Mouse (Mus musculus) adrenal gland, postnatal 10 days (tissue): ENCODE results near the gene Gclc. TPM values are rescaled to one million over a fixed set of nuclear protein-coding genes. Genes with fewer than 3 reads are reported as not detected.
A peak's percentile ranks its signal among the peaks of the same experiment; 100 is the strongest.
"Not testable (repeated sequence)": the region's sequence is repeated elsewhere in the genome, so short reads cannot be mapped to it uniquely, and the experiment has no call there.

Source experiments
- DNase-seq: peaks from one replicate; pipeline ENCODE4 v3.0.0; 2021; ENCODE audit warnings: mixed read lengths
- total RNA-seq, 2 experiments: library from RNA; stranded (reverse); gene quantifications; 2 replicates each; pipeline ENCODE4 v1.2.3; 2021

Gene Gclc
- total RNA-seq, 2 experiments from 2014 or later, result 41.3 to 56.4 TPM

- DNase-seq, result no peak
Observed at GRCm38 (mm10) chr9:77744798-77745197, 9.5 kb upstream of the Gclc start.

- no peak for DNase-seq
Observed at GRCm38 (mm10) chr9:77746315-77746714, 8.0 kb upstream of the Gclc start.

GRCm38 (mm10) chr9:77748292-77748691 lies 6.0 kb upstream of the Gclc start:
- not testable (repeated sequence) for DNase-seq

DNA sequence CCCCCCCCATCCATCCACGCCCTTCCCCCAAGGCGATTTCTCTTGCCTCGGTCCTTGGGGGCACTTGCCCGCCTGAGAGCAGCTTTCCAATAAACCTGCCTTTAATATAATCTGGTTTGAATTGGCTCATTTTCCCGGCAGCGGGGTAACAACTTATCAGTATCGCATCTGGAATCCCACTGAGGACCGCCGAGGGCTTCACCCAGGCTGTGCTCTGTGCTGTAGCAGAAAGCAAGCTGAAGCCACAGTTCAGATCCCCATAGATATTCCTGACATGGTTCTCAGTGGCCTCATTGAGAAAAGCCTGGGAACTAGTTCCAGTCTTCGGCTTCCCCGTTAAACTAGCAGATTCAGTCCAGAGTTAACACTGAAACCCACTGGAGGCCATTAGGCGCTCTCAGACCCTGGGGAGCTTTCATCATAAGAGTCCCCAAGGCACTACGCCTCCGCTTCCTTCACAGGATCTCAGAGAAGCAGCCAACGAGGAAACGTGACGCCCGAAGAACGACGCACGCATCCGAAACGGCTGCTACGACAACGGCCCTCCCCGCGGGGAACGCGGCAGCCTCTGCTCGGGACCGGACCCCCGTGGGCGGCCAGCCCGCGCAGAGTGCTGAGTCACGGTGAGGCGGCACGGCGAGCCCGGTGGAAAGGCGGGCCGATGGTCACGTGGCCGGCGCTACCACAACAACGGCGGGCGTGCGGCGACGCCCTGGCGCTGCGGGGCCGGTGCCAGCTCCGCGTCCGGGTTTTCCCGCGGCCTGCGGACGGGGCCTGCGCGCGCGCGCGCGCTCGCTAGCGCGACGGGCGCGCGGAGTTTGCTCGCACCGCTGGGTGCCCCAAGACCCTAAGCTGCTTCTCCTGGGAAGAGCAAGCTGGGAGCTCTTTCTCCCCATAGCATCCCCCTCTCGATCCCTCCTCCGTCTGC lies 3.9 kb upstream of the Gclc start:
- peak; percentile 96 for DNase-seq

DNA sequence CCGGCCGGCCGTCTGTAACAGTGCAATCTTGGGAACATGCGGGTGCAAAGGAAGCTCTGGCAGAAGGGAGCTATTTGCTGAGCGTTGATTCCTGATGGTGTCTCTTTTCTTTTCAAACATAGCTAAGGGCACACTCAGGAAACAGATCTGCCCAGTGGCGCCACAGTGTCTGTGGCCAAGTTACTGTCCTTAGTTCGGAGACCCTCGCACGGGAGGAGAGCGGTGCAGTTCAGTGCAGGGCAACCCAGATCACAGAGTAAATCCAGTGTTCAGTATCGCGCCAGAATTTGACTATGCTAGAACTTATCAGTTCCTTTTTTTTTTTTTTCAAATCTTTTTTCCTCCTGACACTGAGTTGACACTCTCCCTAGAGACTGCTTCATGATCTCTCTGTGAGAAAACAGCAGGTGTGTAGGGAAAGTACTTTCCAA lies 3.2 kb upstream of the Gclc start:
- DNase-seq, result no peak

DNA sequence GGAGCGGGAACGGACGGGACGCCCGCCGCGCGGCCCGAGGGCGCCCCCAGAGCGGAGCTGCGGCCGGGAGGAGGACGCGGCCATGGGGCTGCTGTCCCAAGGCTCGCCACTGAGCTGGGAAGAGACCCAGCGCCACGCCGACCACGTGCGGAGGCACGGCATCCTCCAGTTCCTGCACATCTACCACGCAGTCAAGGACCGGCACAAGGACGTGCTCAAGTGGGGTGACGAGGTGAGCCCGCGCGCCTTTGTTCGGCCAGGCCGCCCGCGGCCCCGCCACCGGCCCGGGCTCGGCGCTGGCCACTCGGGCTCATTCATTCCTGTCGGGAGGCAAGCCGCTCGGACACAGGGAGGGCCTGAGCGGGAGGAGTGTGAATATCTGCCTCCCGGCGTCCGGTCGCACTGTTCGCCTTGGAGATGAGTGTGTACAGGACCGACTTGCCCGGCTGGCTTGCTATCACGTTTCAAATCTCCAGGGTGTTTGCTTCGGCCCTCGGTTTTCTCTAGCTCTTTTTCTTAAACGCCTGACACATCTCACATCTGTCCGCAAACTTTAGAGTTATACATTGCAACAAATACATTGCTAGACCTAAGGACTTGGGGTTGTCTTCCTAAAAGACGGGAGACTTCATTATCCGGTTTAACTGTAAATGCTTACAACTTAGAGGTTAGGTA lies 530 bp downstream of the Gclc start:
- DNase-seq, result peak; percentile 76

- no peak for DNase-seq
Observed at GRCm38 (mm10) chr9:77755403-77755784, 1.1 kb downstream of the Gclc start.

- DNase-seq, result peak; percentile 26
Observed at GRCm38 (mm10) chr9:77756076-77756475, 1.7 kb downstream of the Gclc start.

GRCm38 (mm10) chr9:77757331-77757730 lies 3.0 kb downstream of the Gclc start:
- no peak for DNase-seq

GRCm38 (mm10) chr9:77758481-77758880 lies 4.1 kb downstream of the Gclc start:
- DNase-seq, result no peak

- no peak for DNase-seq
Observed at GRCm38 (mm10) chr9:77759111-77759510, 4.8 kb downstream of the Gclc start.

- peak; percentile 24 for DNase-seq
Observed at GRCm38 (mm10) chr9:77759756-77760155, 5.4 kb downstream of the Gclc start.

GRCm38 (mm10) chr9:77766218-77766617 lies 11.9 kb downstream of the Gclc start:
- DNase-seq, result no peak

DNA sequence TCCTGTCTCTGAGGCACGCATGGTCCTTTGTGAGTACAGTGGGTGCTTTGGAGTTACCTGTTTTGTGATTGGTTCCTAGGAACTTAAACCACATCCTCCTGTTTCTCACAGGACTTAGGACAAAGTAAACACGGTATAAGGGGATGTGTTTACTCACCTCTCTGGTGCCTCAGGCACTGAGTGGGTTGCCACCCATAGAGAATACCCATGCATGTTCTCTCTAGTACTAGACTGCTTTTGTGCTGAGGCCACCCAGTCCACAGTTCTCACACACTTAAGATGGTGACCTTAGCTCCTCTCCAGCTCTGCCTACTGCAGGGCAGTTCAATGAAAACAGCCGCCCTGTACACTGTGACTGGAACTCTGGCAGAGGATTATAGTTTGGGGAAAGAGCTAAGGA lies 12.4 kb downstream of the Gclc start:
- no peak for DNase-seq

DNA sequence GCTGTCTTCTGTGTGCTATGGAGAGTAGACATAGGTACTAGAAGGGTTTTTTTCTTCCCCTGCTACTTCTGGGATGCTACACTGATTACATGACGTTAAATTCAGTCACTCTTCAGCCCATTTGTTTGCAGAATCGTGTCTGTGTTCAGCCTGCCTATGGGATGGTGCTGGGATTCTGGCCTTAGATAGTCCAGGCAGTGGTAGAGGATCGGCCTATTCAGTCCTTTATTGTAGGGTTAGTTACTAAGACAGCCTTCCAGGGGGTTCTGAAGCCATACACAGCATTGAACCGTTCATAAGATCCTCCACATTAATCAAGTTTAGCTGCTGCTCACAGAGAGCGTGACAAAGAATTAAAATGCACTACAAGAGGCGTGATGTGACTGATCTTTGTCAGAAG lies 16.6 kb downstream of the Gclc start:
- no peak for DNase-seq

GRCm38 (mm10) chr9:77771330-77771729 lies 17.0 kb downstream of the Gclc start:
- DNase-seq, result no peak

DNA sequence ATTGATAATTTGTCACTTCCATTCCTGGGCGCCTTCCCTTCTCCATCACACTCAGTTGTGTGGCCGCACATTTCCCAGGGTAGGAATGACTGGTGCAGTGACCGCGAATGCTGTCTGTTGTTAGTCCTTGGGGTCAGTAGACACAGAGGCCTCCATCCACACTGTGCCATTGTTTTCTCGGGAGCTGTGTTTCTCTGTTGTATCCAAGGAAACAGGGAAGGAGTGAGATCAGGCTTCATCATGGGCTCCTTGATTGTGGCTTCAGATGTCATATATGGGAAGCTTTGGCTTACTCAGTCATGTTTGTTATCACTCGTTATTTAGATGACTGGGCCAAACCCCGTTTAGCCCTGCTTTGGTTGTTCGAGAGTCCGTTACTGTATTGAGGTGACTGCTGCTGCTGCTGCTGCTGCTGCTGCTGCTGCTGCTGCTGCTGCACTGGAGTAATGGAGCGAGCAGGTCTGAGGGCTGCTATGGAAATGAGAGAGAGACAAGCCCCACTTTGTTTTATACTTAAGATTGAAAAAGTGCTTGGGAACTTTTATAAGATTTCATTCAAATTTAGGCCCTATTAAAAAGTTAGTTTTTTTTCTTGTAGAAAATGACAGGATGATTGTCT lies 17.5 kb downstream of the Gclc start:
- no peak for DNase-seq

- DNase-seq, result no peak
Observed at GRCm38 (mm10) chr9:77776720-77777515, 22.6 kb downstream of the Gclc start.

- no peak for DNase-seq
Observed at GRCm38 (mm10) chr9:77777622-77778021, 23.3 kb downstream of the Gclc start.

DNA sequence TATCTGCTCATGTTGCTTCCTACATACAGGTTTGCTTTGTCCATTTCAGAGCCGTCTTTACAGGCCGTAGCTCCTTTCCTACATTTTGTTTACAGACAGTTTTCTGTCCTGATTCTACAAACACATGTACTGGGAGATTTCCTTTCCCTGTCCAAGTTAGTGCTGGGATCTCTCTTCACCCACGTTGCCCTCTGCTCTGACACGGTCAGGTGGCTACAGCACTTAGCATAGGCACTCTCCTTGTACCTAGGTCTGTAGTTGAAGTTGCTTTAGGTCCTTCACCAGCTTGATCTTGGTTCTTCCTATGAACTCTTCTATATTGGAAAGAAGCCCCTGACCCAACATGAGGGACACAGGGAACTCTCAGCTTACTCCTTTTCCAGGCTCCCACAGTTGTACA lies 25.4 kb downstream of the Gclc start:
- no peak for DNase-seq

DNA sequence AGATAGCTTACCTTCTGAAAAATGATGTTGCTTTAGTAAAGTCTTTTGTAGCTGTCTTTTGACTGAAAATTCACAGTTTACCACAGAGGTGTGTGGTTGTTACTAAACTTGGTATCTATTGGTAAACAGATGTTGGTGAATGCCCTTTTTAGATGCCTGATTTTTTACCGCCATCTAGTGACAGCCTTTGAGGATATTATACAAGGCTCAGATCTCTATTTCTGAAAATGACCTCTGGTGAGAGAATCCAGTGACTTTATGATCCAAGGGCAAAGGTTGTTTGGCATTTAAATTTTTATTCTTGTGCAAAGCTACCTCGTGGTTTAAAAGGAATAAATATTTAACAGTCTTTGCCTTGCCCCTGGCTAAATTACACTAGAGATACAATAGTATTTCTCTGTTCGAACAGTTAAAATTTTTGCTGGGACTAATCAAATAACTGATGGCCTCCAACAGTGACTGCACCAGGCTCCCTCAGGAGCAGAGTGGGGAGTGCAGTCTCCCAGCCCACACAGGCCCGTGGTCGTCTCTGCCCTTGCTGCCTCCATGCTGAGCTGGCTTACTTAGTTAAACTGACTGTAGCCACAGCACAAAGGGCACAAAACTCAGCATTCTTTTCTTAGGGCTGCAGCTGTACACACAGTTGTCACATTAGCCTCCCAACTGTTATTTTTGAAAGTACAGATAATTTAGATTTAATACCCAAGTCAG lies 27.3 kb downstream of the Gclc start:
- DNase-seq, result peak; percentile 13

- no peak for DNase-seq
Observed at GRCm38 (mm10) chr9:77782201-77782600, 27.9 kb downstream of the Gclc start.
